Mouse (Mus musculus): ENCODE data around the gene Hacd4. TPM values are rescaled to one million over a fixed set of nuclear protein-coding genes. Genes with fewer than 3 reads are reported as not detected.

The Hacd4 gene
- polyA plus RNA-seq (2016; fragmentation: Nextera tagmentation; extraction: Ambion mirVana), result 2.5 and 3.2 TPM in 2 replicates

GRCm38 (mm10) chr4:88438326-88438989 lies at the start of gene Hacd4:
Hacd4 (minus strand) TSS chr4:88438928.
- no peaks in the 10 kb centered on the region for H3K9me3 ChIP-seq
- peak within 1 kb of the TSS; percentile 52 for H3K4me3 ChIP-seq
- H3K4me1 ChIP-seq, result peaks cover 23% of the 10 kb centered on the region
- H3K27ac ChIP-seq, result peak within 1 kb of the TSS; percentile 82
- H3K36me3 ChIP-seq (replicated peaks), result no peaks in the 10 kb centered on the region
- WGBS, result 6% methylated on average over 14 of the region's 14 CpGs
- peak; percentile 45 for DNase-seq (ENCODE audit: extremely low spot score, low spot score)
- peaks cover 3% of the 10 kb centered on the region; the same call in 1 of the 2 replicates for H3K27me3 ChIP-seq (ENCODE audit: poor library complexity, severe bottlenecking)

DNA sequence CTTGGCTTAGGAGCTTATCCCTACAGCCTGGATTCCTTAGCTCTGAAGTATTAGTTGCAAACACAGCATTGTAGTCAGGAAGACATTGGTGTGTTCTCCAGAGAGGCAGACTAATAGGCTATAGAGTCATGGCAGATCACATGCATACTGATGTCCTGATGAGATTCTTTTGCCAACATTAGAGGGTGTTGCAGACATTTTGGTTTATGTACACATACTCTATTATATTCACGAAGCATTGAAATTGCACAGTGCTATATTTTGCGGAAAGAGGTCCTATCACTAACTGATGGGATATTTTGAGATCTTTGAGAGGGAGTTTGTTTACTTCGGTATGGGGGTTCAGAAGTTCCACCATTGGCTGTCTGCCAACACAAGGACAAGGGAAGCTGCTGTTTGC lies 49.4 kb upstream of the Hacd4 start:
- DNase-seq (ENCODE audit: extremely low spot score, low spot score), result no peak
- Histone ChIP-seq H3K27ac (no peak overlapping the region), H3K4me1 (no peaks in the 10 kb centered on the region), H3K36me3 (replicated peaks) (no peaks in the 10 kb centered on the region), H3K9me3 (no peaks in the 10 kb centered on the region), H3K27me3 (ENCODE audit: poor library complexity, severe bottlenecking) (no peaks in the 10 kb centered on the region), H3K4me3 (no peak overlapping the region)
- 86% methylated on average over 3 of the region's 3 CpGs for WGBS

DNA sequence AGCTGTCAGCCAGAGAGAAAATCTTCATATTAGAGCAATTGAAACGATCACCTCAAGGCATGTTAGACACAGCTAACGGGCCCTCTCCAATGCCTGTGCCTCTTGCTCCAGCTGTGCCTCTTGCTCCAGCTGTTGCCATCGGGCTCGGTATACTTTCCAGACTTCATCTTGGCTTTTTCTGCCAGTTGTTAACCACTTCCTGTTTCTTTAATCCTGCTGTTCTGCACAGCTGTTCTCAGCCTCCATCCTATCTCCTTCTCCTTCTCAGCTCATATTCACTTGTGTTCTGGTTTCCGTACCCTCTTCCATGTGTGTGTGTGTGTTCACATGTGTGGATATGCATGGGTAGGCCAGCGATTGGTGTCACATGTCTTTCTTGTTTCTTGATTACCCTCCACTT lies 41.4 kb upstream of the Hacd4 start:
- H3K27me3 ChIP-seq (ENCODE audit: poor library complexity, severe bottlenecking), result no peaks in the 10 kb centered on the region
- no peak for DNase-seq (ENCODE audit: extremely low spot score, low spot score)
- H3K4me1 ChIP-seq, result no peaks in the 10 kb centered on the region
- no peaks in the 10 kb centered on the region for H3K36me3 ChIP-seq (replicated peaks)
- no peaks in the 10 kb centered on the region for H3K9me3 ChIP-seq
- WGBS, result 82% methylated on average over 6 of the region's 6 CpGs
- H3K27ac ChIP-seq, result no peak overlapping the region
- no peak overlapping the region for H3K4me3 ChIP-seq

DNA sequence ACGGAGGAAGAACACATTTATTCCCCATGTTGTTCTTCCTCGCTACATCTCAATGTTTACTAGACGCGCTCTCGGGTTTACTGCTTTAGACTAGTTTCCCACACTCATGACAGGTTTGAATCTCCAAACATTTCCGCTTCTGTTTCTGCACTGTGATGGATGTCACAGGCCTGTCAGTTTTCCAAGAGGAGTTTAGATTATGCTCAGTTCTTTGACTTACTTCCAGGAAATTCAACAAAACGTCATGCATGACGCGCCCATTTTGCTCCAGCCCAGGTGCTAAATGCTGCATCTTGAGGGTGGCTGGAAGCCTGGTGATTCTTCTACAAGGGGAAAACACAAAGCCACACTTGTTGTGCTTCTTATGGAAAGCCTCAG lies 40.1 kb upstream of the Hacd4 start:
- no peak overlapping the region for H3K4me3 ChIP-seq
- DNase-seq (ENCODE audit: extremely low spot score, low spot score), result no peak
- H3K36me3 ChIP-seq (replicated peaks), result no peaks in the 10 kb centered on the region
- H3K4me1 ChIP-seq, result no peaks in the 10 kb centered on the region
- no peaks in the 10 kb centered on the region for H3K27me3 ChIP-seq (ENCODE audit: poor library complexity, severe bottlenecking)
- no peak overlapping the region for H3K27ac ChIP-seq
- 95% methylated on average over 9 of the region's 9 CpGs for WGBS
- no peaks in the 10 kb centered on the region for H3K9me3 ChIP-seq

DNA sequence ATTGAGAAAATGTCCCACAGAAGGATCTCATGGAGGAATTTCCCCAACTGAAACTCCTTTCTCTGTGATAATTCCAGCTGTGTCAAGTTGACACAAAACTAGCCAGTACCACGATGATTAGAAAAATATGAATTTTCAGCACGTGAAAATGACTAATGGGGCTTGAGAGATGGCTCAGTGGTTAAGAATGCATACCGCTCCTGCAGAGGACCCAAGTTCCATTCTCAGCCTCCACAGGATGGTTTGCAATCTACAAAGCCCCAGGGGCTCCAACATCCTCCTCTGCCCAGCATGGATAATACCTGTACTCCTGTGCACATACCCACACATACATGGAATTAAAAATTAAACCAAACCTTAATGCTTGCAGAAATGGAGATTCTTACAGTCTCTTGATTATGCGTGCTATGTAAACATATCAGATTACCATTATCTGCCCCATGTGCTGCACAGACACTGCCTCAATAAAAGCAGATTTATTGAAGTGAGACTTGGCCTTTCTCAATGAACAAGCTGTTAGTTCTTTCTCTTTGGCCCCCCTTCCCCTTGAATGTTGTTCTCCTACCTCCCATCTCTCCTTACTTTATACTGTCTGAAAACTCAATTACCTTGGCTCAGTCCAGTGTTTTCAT lies 39.6 kb upstream of the Hacd4 start:
- 88% methylated on average over 4 of the region's 4 CpGs for WGBS
- no peaks in the 10 kb centered on the region for H3K36me3 ChIP-seq (replicated peaks)
- no peaks in the 10 kb centered on the region for H3K27me3 ChIP-seq (ENCODE audit: poor library complexity, severe bottlenecking)
- no peak overlapping the region for H3K4me3 ChIP-seq
- H3K9me3 ChIP-seq, result no peaks in the 10 kb centered on the region
- H3K4me1 ChIP-seq, result no peaks in the 10 kb centered on the region
- DNase-seq (ENCODE audit: extremely low spot score, low spot score), result no peak
- H3K27ac ChIP-seq, result no peak overlapping the region

GRCm38 (mm10) chr4:88476511-88477210 lies 37.9 kb upstream of the Hacd4 start:
- no peak for DNase-seq (ENCODE audit: extremely low spot score, low spot score)
- 0 out of 2 replicates have a peak overlapping the region, but pooled peaks have one; percentile 13 for H3K27ac ChIP-seq
- WGBS, result 70% methylated on average over 4 of the region's 4 CpGs

GRCm38 (mm10) chr4:88476084-88476483 lies 37.4 kb upstream of the Hacd4 start:
- Histone ChIP-seq H3K4me3 (no peak overlapping the region), H3K36me3 (replicated peaks) (no peaks in the 10 kb centered on the region), H3K27ac (no peak overlapping the region), H3K4me1 (peaks cover 4% of the 10 kb centered on the region; the same call in 1 of the 2 replicates), H3K27me3 (ENCODE audit: poor library complexity, severe bottlenecking) (no peaks in the 10 kb centered on the region), H3K9me3 (no peaks in the 10 kb centered on the region)
- 91% methylated on average over 3 of the region's 3 CpGs for WGBS
- no peak for DNase-seq (ENCODE audit: extremely low spot score, low spot score)

More at GRCm38 (mm10) chr4:88476511-88477210, 37.9 kb upstream of the Hacd4 start:
- Histone ChIP-seq H3K4me1 (peaks cover 4% of the 10 kb centered on the region; the same call in 1 of the 2 replicates), H3K9me3 (no peaks in the 10 kb centered on the region), H3K4me3 (no peak overlapping the region), H3K36me3 (replicated peaks) (no peaks in the 10 kb centered on the region), H3K27me3 (ENCODE audit: poor library complexity, severe bottlenecking) (no peaks in the 10 kb centered on the region)

- H3K36me3 ChIP-seq (replicated peaks), result no peaks in the 10 kb centered on the region
- no peak for DNase-seq (ENCODE audit: extremely low spot score, low spot score)
- H3K4me3 ChIP-seq, result no peak overlapping the region
- no peaks in the 10 kb centered on the region for H3K27me3 ChIP-seq (ENCODE audit: poor library complexity, severe bottlenecking)
- 85% methylated on average over 2 of the region's 2 CpGs for WGBS
- H3K27ac ChIP-seq, result no peak overlapping the region
- no peaks in the 10 kb centered on the region for H3K9me3 ChIP-seq
- H3K4me1 ChIP-seq, result peaks cover 4% of the 10 kb centered on the region; the same call in 1 of the 2 replicates
These were observed 32.8 kb upstream of the Hacd4 start for GRCm38 (mm10) chr4:88471528-88471927.

DNA sequence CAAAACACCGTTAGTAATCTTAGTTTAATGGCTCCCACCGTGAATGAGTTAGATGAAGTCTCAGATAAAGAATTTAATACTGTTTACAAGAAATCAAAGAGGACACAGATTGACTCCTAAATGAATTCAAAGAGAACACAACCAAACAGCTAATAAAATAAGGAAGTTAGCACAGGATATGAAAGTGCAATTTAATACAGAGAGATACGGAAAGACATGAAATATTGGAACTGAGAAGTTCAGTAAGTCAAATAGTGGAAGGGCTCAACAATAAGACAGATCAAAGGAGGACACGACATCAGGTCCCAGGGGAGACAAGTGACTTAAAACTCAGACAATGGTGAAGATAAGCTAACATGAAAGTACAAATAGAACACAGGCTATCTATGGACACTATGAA lies 25.8 kb upstream of the Hacd4 start:
- H3K36me3 ChIP-seq (replicated peaks), result no peaks in the 10 kb centered on the region
- no peak overlapping the region for H3K27ac ChIP-seq
- 88% methylated on average over 4 of the region's 4 CpGs for WGBS
- no peaks in the 10 kb centered on the region for H3K4me1 ChIP-seq
- no peak overlapping the region for H3K4me3 ChIP-seq
- no peaks in the 10 kb centered on the region for H3K9me3 ChIP-seq
- no peak for DNase-seq (ENCODE audit: extremely low spot score, low spot score)
- H3K27me3 ChIP-seq (ENCODE audit: poor library complexity, severe bottlenecking), result no peaks in the 10 kb centered on the region

- WGBS, result 88% methylated on average over 8 of the region's 8 CpGs
- no peak for DNase-seq (ENCODE audit: extremely low spot score, low spot score)
- H3K4me1 ChIP-seq, result no peaks in the 10 kb centered on the region
- no peaks in the 10 kb centered on the region for H3K36me3 ChIP-seq (replicated peaks)
- H3K27ac ChIP-seq, result no peak overlapping the region
- H3K9me3 ChIP-seq, result no peaks in the 10 kb centered on the region
- no peak overlapping the region for H3K4me3 ChIP-seq
- no peaks in the 10 kb centered on the region for H3K27me3 ChIP-seq (ENCODE audit: poor library complexity, severe bottlenecking)
These were observed 24.4 kb upstream of the Hacd4 start for GRCm38 (mm10) chr4:88462981-88463646.

GRCm38 (mm10) chr4:88462501-88462900 lies 23.8 kb upstream of the Hacd4 start:
- H3K9me3 ChIP-seq, result no peaks in the 10 kb centered on the region
- no peaks in the 10 kb centered on the region for H3K36me3 ChIP-seq (replicated peaks)
- H3K4me1 ChIP-seq, result no peaks in the 10 kb centered on the region
- H3K27me3 ChIP-seq (ENCODE audit: poor library complexity, severe bottlenecking), result no peaks in the 10 kb centered on the region
- H3K4me3 ChIP-seq, result no peak overlapping the region
- H3K27ac ChIP-seq, result no peak overlapping the region
- 88% methylated on average over 1 of the region's 1 CpGs for whole genome bisulfite sequencing
- no peak for DNase-seq (ENCODE audit: extremely low spot score, low spot score)

DNA sequence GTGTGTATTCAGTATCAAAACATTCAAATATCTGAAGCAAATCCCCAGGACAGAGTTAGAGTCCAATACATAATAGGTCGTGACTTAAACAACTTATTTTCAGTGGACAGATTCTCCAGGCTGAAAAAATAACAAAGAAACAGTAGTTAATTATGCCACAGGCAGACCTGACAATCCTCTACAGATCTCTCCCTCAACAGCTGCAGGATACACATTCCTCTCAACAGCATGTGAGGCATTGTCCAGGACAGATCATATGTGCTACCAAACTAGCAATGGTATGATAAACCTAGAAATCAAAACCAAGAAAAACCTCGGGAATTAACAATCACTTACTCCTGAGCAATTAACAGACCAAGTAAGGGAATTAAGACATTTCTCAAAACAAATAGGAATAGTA lies 22.6 kb upstream of the Hacd4 start:
- Histone ChIP-seq H3K36me3 (replicated peaks) (no peaks in the 10 kb centered on the region), H3K4me1 (no peaks in the 10 kb centered on the region), H3K4me3 (no peak overlapping the region), H3K27ac (no peak overlapping the region), H3K27me3 (ENCODE audit: poor library complexity, severe bottlenecking) (no peaks in the 10 kb centered on the region), H3K9me3 (no peaks in the 10 kb centered on the region)
- DNase-seq (ENCODE audit: extremely low spot score, low spot score), result no peak
- WGBS, result 83% methylated on average over 2 of the region's 2 CpGs

Data from forebrain, embryonic 10.5 days (tissue).